ENCODE assay signal across 33 mouse cellular contexts in the genomic region with DNA sequence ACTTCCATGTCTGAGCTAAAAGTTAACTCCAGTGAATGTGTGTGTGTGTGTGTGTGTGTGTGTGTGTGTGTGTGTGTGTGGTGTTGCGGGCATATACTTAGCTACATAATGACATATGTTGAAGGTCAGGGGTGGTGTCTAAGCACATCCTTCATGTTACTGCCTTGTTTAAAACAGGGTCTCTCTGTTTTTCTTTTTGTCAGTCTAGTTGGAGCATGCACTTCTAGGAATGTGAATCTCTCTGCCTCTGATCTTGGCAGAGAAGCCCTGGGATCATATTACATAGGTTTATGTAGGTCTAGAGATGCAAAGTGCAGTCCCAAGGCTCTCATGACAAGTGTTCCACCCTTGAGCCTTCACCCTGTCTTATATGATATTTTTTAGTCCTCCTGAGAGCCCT.
DNase-seq lines count a peak whose midpoint lies in the region; ATAC-seq lines count a peak whose summit lies in the region.
"Had no signal": no experiment of that assay in that cellular context is flagged by ENCODE, and none has a peak within 500 bp of the region (broad histone marks: within the 10 kb centered on the region; RNA-seq: fewer than 3 reads in every experiment).

No protein-coding gene starts in this region.

- no peak overlapping the region for H3K4me2 ChIP-seq in kidney, embryonic 16.5 days (replicated peaks; ENCODE audit: low read depth, low read length)
- no peak overlapping the region for H3K4me2 ChIP-seq in neural tube, embryonic 15.5 days
- H3K4me2 ChIP-seq: embryonic facial prominence, embryonic 12.5 days; forebrain, embryonic 15.5 days; heart, embryonic 12.5 days; hindbrain, embryonic 14.5 days; liver, embryonic 12.5 days had no signal

- no peak overlapping the region for H3K9ac ChIP-seq in kidney, embryonic 16.5 days (replicated peaks; ENCODE audit: low read length)
- H3K9ac ChIP-seq in neural tube, embryonic 15.5 days (replicated peaks) = no peak overlapping the region
- H3K9ac ChIP-seq: embryonic facial prominence, embryonic 12.5 days; forebrain, embryonic 15.5 days; heart, embryonic 12.5 days; hindbrain, embryonic 14.5 days; liver, embryonic 12.5 days; liver, postnatal 0 days had no signal

- 40% methylated on average over 1 of the region's 1 CpGs for WGBS in kidney, embryonic 16.5 days
- WGBS in neural tube, embryonic 15.5 days = 100% methylated on average over 1 of the region's 1 CpGs

- H3K27ac ChIP-seq in kidney, embryonic 16.5 days (ENCODE audit: low read length) = no peak overlapping the region
- H3K27ac ChIP-seq in neural tube, embryonic 15.5 days (replicated peaks) = no peak overlapping the region
- H3K27ac ChIP-seq: embryonic facial prominence, embryonic 12.5 days; forebrain, embryonic 10.5 days; forebrain, embryonic 15.5 days; gastrocnemius, adult 2 months; hindbrain, embryonic 14.5 days; layer of hippocampus, adult 2 months; liver, embryonic 12.5 days had no signal

- H3K4me1 ChIP-seq in kidney, embryonic 16.5 days (ENCODE audit: insufficient read depth, low read length) = peaks cover 8% of the 10 kb centered on the region
- H3K4me1 ChIP-seq in neural tube, embryonic 15.5 days = no peaks in the 10 kb centered on the region
- H3K4me1 ChIP-seq: forebrain, embryonic 10.5 days; forebrain, embryonic 15.5 days; liver, embryonic 12.5 days; megakaryocyte, embryonic 14.5 days had no signal

- H3K27me3 ChIP-seq in kidney, embryonic 16.5 days (ENCODE audit: insufficient read depth, low read length) = no peaks in the 10 kb centered on the region
- H3K27me3 ChIP-seq in neural tube, embryonic 15.5 days (replicated peaks) = no peaks in the 10 kb centered on the region
- H3K27me3 ChIP-seq: embryonic facial prominence, embryonic 12.5 days; forebrain, embryonic 15.5 days; heart, embryonic 12.5 days; liver, embryonic 12.5 days; megakaryocyte, embryonic 14.5 days had no signal

- peak; percentile 65 for DNase-seq in embryo, embryonic 10 days (ENCODE audit: low spot score)
- no peak for DNase-seq in embryo, embryonic 9.5 days (ENCODE audit: extremely low spot score)
- no peak for DNase-seq in kidney, adult 18-20 months
- peak; percentile 36 for DNase-seq in neural tube, embryonic 10.5 days (ENCODE audit: extremely low spot score, low spot score)
- DNase-seq in cerebellum, adult 9-11 months = no peak
- DNase-seq in left cerebral cortex, postnatal 36 days (ENCODE audit: low spot score in 2 of 2) = no peak
- DNase-seq: adrenal gland, adult 8-10 months; cerebellum, adult 8-10 months; cerebellum, postnatal 36 days; gastrocnemius, adult 2 months; gastrocnemius, postnatal 36 days; heart, adult 18-20 months; kidney, postnatal 36 days; left cerebral cortex, postnatal 4 days; liver, postnatal 0 days; lung, postnatal 36 days; midbrain, embryonic 14.5 days; right cerebral cortex, postnatal 25 days; spleen, adult 18-20 months; thymus, adult 18-20 months; thymus, postnatal 25 days had no signal

- peak; percentile 63; the same call in 1 of the 2 replicates for ATAC-seq in kidney, embryonic 16.5 days (ENCODE audit: low FRiP score, low TSS enrichment)
- no peak for ATAC-seq in neural tube, embryonic 15.5 days (ENCODE audit: low FRiP score)
- ATAC-seq: forebrain, embryonic 15.5 days; intestine, postnatal 0 days; liver, embryonic 12.5 days; liver, postnatal 0 days had no signal

- H3K9me3 ChIP-seq in kidney, embryonic 16.5 days (ENCODE audit: low read length) = no peaks in the 10 kb centered on the region
- H3K9me3 ChIP-seq in neural tube, embryonic 15.5 days (replicated peaks) = no peaks in the 10 kb centered on the region
- H3K9me3 ChIP-seq: embryonic facial prominence, embryonic 12.5 days; forebrain, embryonic 10.5 days; forebrain, embryonic 15.5 days; G1E; heart, embryonic 12.5 days; liver, embryonic 12.5 days; megakaryocyte, embryonic 14.5 days had no signal

- intact Hi-C loops in left cerebral cortex, postnatal 36 days (cut with DNase I) = no loop called here

- no peak overlapping the region for H3K4me3 ChIP-seq in kidney, embryonic 16.5 days (ENCODE audit: low read length)
- no peak overlapping the region for H3K4me3 ChIP-seq in neural tube, embryonic 15.5 days (replicated peaks)
- H3K4me3 ChIP-seq: embryonic facial prominence, embryonic 12.5 days; forebrain, embryonic 10.5 days; forebrain, embryonic 15.5 days; gastrocnemius, adult 2 months; heart, embryonic 12.5 days; layer of hippocampus, adult 2 months; liver, embryonic 12.5 days; megakaryocyte, embryonic 14.5 days had no signal

- no peaks in the 10 kb centered on the region for H3K36me3 ChIP-seq in kidney, embryonic 16.5 days (ENCODE audit: insufficient read depth, low read length)
- H3K36me3 ChIP-seq in neural tube, embryonic 15.5 days = no peaks in the 10 kb centered on the region
- H3K36me3 ChIP-seq: embryonic facial prominence, embryonic 12.5 days; forebrain, embryonic 10.5 days; forebrain, embryonic 15.5 days; G1E; heart, embryonic 12.5 days; liver, embryonic 12.5 days had no signal

Comparison
In these comparisons a context has a peak if more than half of its experiments do, and no peak if none do; other contexts are left out.
1. DNase-seq: peak in embryo, embryonic 10 days (single experiment) and neural tube, embryonic 10.5 days (single experiment); none in embryo, embryonic 9.5 days (single experiment), kidney, adult 18-20 months (single experiment), cerebellum, adult 9-11 months (single experiment) and left cerebral cortex, postnatal 36 days (0 of 2).